Mouse (Mus musculus) limb, embryonic 13.5 days (tissue): ENCODE results near the gene Nfkbiz. TPM values are rescaled to one million over a fixed set of nuclear protein-coding genes. Genes with fewer than 3 reads are reported as not detected.

ENCODE experiments used
- ATAC-seq: fragments of 200-750 bp; cut with Nextera tagmentation; 2 replicates; pipeline ENCODE4 v1.8.0; 2017; ENCODE audit warnings: low read depth, moderate number of reproducible peaks, moderate TSS enrichment; ENCODE audit not compliant: low FRiP score
- H3K27ac ChIP-seq: fragments of 300-500 bp; sonication (generic); 2 replicates; pipeline ENCODE4 v1.5.1; 2015; ENCODE audit warnings: inconsistent platforms, mild to moderate bottlenecking, moderate library complexity
- H3K27me3 ChIP-seq: fragments of 300-500 bp; sonication (generic); 2 replicates; pipeline ENCODE4 v1.6.1; 2015; ENCODE audit warnings: mild to moderate bottlenecking, inconsistent platforms
- H3K36me3 ChIP-seq: fragments of 300-500 bp; sonication (generic); 2 replicates; pipeline ENCODE4 v1.6.1; 2015; ENCODE audit warnings: inconsistent platforms, mild to moderate bottlenecking, moderate library complexity
- H3K4me1 ChIP-seq: fragments of 300-500 bp; sonication (generic); 2 replicates; pipeline ENCODE4 v1.6.1; 2015; ENCODE audit warnings: inconsistent platforms
- H3K4me2 ChIP-seq: fragments of 300-500 bp; sonication (generic); replicated peaks from 2 replicates; pipeline ENCODE4 v1.6.1; 2015; ENCODE audit warnings: inconsistent platforms, mild to moderate bottlenecking, moderate library complexity
- H3K4me3 ChIP-seq: fragments of 300-500 bp; sonication (generic); 2 replicates; pipeline ENCODE4 v1.5.1; 2015; ENCODE audit warnings: moderate library complexity, mild to moderate bottlenecking, inconsistent platforms
- H3K9ac ChIP-seq: fragments of 300-500 bp; sonication (generic); 2 replicates; pipeline ENCODE4 v1.6.1; 2015; ENCODE audit warnings: mild to moderate bottlenecking, inconsistent platforms
- H3K9me3 ChIP-seq: fragments of 300-500 bp; sonication (generic); 2 replicates; pipeline ENCODE4 v1.6.1; 2016; ENCODE audit warnings: inconsistent platforms
- WGBS: fragments of 180-500 bp; shearing (Covaris S2); methylation state at CpG from one replicate; pipeline ENCODE4 v1.1.7; 2015; 5-methylcytosine and 5-hydroxymethylcytosine counted together
- polyA plus RNA-seq: library from polyadenylated mRNA; unstranded; fragments of >200 nt; fragmentation: Nextera tagmentation; extraction: Ambion mirVana; gene quantifications from 2 replicates; pipeline ENCODE4 v1.2.1, GENCODE M21; 2015

The Nfkbiz gene
- polyA plus RNA-seq, 1 experiment from 2014 or later = 4.6 TPM

- Histone ChIP-seq H3K4me1 (peaks cover 40% of the 10 kb centered on the region), H3K27ac (no peak overlapping the region), H3K27me3 (no peaks in the 10 kb centered on the region)
These were observed 15.1 kb downstream of the Nfkbiz start for GRCm38 (mm10) chr16:55823398-55824155.

GRCm38 (mm10) chr16:55822741-55823397 lies 15.8 kb downstream of the Nfkbiz start:
- ATAC-seq = no peak
- Histone ChIP-seq H3K9ac (no peak overlapping the region), H3K4me2 (peak overlapping the region; percentile 88), H3K27me3 (no peaks in the 10 kb centered on the region), H3K27ac (no peak overlapping the region), H3K36me3 (peaks cover 8% of the 10 kb centered on the region), H3K4me3 (peak overlapping the region; percentile 84), H3K4me1 (peaks cover 40% of the 10 kb centered on the region), H3K9me3 (no peaks in the 10 kb centered on the region)
- WGBS = 39% methylated on average over 18 of the region's 18 CpGs

More at GRCm38 (mm10) chr16:55823398-55824155, 15.1 kb downstream of the Nfkbiz start:
- WGBS = 43% methylated on average over 11 of the region's 11 CpGs
- H3K9ac ChIP-seq = no peak overlapping the region
- no peak for ATAC-seq
- peaks cover 1% of the 10 kb centered on the region; the same call in 1 of the 2 replicates for H3K36me3 ChIP-seq
- no peaks in the 10 kb centered on the region for H3K9me3 ChIP-seq
- no peak overlapping the region for H3K4me3 ChIP-seq
- H3K4me2 ChIP-seq = peak overlapping the region; percentile 88; the same call in 1 of the 2 replicates

- peak overlapping the region; percentile 88 for H3K4me2 ChIP-seq
- WGBS = under 1% methylated on average over 67 of the region's 67 CpGs
- peak overlapping the region; percentile 84 for H3K4me3 ChIP-seq
- H3K9ac ChIP-seq = peak overlapping the region; percentile 79
- H3K9me3 ChIP-seq = no peaks in the 10 kb centered on the region
- peaks cover 40% of the 10 kb centered on the region for H3K4me1 ChIP-seq
- peaks cover 14% of the 10 kb centered on the region for H3K36me3 ChIP-seq
- ATAC-seq = peak; percentile 93
- H3K27me3 ChIP-seq = no peaks in the 10 kb centered on the region
- H3K27ac ChIP-seq = peak overlapping the region; percentile 82
These were observed 16.5 kb downstream of the Nfkbiz start for GRCm38 (mm10) chr16:55821997-55822740.

GRCm38 (mm10) chr16:55821571-55821981 lies 17.1 kb downstream of the Nfkbiz start:
- Histone ChIP-seq H3K4me3 (peak overlapping the region; percentile 84), H3K4me2 (peak overlapping the region; percentile 88), H3K36me3 (peaks cover 20% of the 10 kb centered on the region), H3K27ac (peak overlapping the region; percentile 82; the same call in 1 of the 2 replicates), H3K27me3 (no peaks in the 10 kb centered on the region), H3K9me3 (no peaks in the 10 kb centered on the region), H3K4me1 (peaks cover 40% of the 10 kb centered on the region), H3K9ac (peak overlapping the region; percentile 79)
- ATAC-seq = peak; percentile 22; the same call in 1 of the 2 replicates
- under 1% methylated on average over 40 of the region's 40 CpGs for WGBS

- Histone ChIP-seq H3K27me3 (no peaks in the 10 kb centered on the region), H3K9ac (peak overlapping the region; percentile 79), H3K27ac (peak overlapping the region; percentile 82), H3K4me3 (peak overlapping the region; percentile 84), H3K36me3 (peaks cover 26% of the 10 kb centered on the region), H3K9me3 (no peaks in the 10 kb centered on the region), H3K4me2 (peak overlapping the region; percentile 88), H3K4me1 (peaks cover 40% of the 10 kb centered on the region)
- WGBS = 4% methylated on average over 20 of the region's 20 CpGs
- ATAC-seq = no peak
These were observed 17.7 kb downstream of the Nfkbiz start for GRCm38 (mm10) chr16:55820916-55821570.

- H3K27me3 ChIP-seq = no peaks in the 10 kb centered on the region
- H3K4me3 ChIP-seq = peak overlapping the region; percentile 84
- H3K4me2 ChIP-seq = peak overlapping the region; percentile 88
- 35% methylated on average over 13 of the region's 13 CpGs for WGBS
- H3K36me3 ChIP-seq = peaks cover 33% of the 10 kb centered on the region
- peak overlapping the region; percentile 52 for H3K27ac ChIP-seq
- no peaks in the 10 kb centered on the region for H3K9me3 ChIP-seq
- ATAC-seq = no peak
- peaks cover 40% of the 10 kb centered on the region for H3K4me1 ChIP-seq
- H3K9ac ChIP-seq = peak overlapping the region; percentile 79
These were observed 18.4 kb downstream of the Nfkbiz start for GRCm38 (mm10) chr16:55820161-55820915.

GRCm38 (mm10) chr16:55819186-55819861 lies 19.4 kb downstream of the Nfkbiz start:
- no peaks in the 10 kb centered on the region for H3K9me3 ChIP-seq
- peak overlapping the region; percentile 84 for H3K4me3 ChIP-seq
- peak overlapping the region; percentile 40 for H3K9ac ChIP-seq
- H3K27me3 ChIP-seq = no peaks in the 10 kb centered on the region
- peaks cover 43% of the 10 kb centered on the region for H3K36me3 ChIP-seq
- 57% methylated on average over 15 of the region's 15 CpGs for WGBS
- no peak overlapping the region for H3K27ac ChIP-seq
- H3K4me2 ChIP-seq = peak overlapping the region; percentile 88
- peaks cover 38% of the 10 kb centered on the region for H3K4me1 ChIP-seq
- ATAC-seq = no peak

GRCm38 (mm10) chr16:55817717-55818515 lies 20.8 kb downstream of the Nfkbiz start:
- Histone ChIP-seq H3K4me1 (peaks cover 24% of the 10 kb centered on the region), H3K27ac (no peak overlapping the region), H3K9ac (no peak overlapping the region), H3K36me3 (peaks cover 55% of the 10 kb centered on the region), H3K4me2 (no peak overlapping the region), H3K9me3 (no peaks in the 10 kb centered on the region), H3K4me3 (no peak overlapping the region), H3K27me3 (no peaks in the 10 kb centered on the region)
- WGBS = 94% methylated on average over 28 of the region's 28 CpGs
- no peak for ATAC-seq

- Histone ChIP-seq H3K36me3 (peaks cover 67% of the 10 kb centered on the region), H3K4me2 (no peak overlapping the region), H3K27me3 (no peaks in the 10 kb centered on the region), H3K27ac (no peak overlapping the region), H3K9me3 (no peaks in the 10 kb centered on the region), H3K4me3 (no peak overlapping the region), H3K4me1 (peaks cover 22% of the 10 kb centered on the region), H3K9ac (no peak overlapping the region)
- 95% methylated on average over 13 of the region's 13 CpGs for WGBS
- ATAC-seq = no peak
These were observed 22.3 kb downstream of the Nfkbiz start for GRCm38 (mm10) chr16:55816202-55816941.
